In genomic region chr15:10816213-10816621, GRCm38 (mm10) we compare ENCODE assay signal across 18 mouse cellular contexts.
DNase-seq lines count a peak whose midpoint lies in the region; TF ChIP-seq lines count a peak whose summit lies in the region.
"Had no signal": no experiment of that assay in that cellular context is flagged by ENCODE, and none has a peak within 500 bp of the region (broad histone marks: within the 10 kb centered on the region; RNA-seq: fewer than 3 reads in every experiment).

No protein-coding gene starts in this region.

- no peaks in the 10 kb centered on the region for H3K9me3 ChIP-seq in heart, embryonic 10.5 days
- H3K9me3 ChIP-seq: forebrain, embryonic 15.5 days had no signal

- no peak overlapping the region for H3ac ChIP-seq in C2C12 (ENCODE audit: control insufficient read depth, insufficient read length, low read depth)

- H3K36me3 ChIP-seq in heart, embryonic 10.5 days, result no peaks in the 10 kb centered on the region
- H3K36me3 ChIP-seq in C2C12 (ENCODE audit: control insufficient read depth, insufficient read depth), result peaks cover 10% of the 10 kb centered on the region
- H3K36me3 ChIP-seq: forebrain, embryonic 15.5 days had no signal

- intact Hi-C loops in heart, postnatal 14 days (cut with DNase I), result loop anchor here (5.0 kb wide), 1 partner anchor 56 kb away; no protein-coding TSS in a partner anchor
- intact Hi-C loops in left cerebral cortex, adult 2 months (cut with DNase I), result loop anchor here (2.0 to 5.0 kb wide), 3 partner anchors 25 to 104 kb away; partner anchors contain the start of gene Rai14

- H3K27me3 ChIP-seq in heart, embryonic 10.5 days (ENCODE audit: insufficient read depth, poor library complexity, severe bottlenecking), result no peaks in the 10 kb centered on the region
- no peaks in the 10 kb centered on the region for H3K27me3 ChIP-seq in C2C12 (ENCODE audit: control insufficient read depth, insufficient read depth, insufficient read length)
- H3K27me3 ChIP-seq: forebrain, embryonic 15.5 days had no signal

- DNase-seq in heart, embryonic 10.5 days (ENCODE audit: low spot score), result peak; percentile 45
- no peak for DNase-seq in heart, postnatal 14 days
- DNase-seq in 3T3-L1 (ENCODE audit: low read depth, low spot score), result peak; percentile 62
- no peak for DNase-seq in left cerebral cortex, adult 2 months (ENCODE audit: extremely low spot score in 1 of 2, low spot score in 2 of 2)
- DNase-seq in embryo, embryonic 10.5 days (ENCODE audit: low spot score), result no peak
- no peak for DNase-seq in lung, postnatal 14 days
- DNase-seq: cerebellum, adult 11-12 months; cerebellum, postnatal 25 days; gastrocnemius, postnatal 14 days; heart, postnatal 36 days; kidney, adult 18-20 months; kidney, postnatal 14 days; lung, adult 2 months; thymus, adult 18-20 months had no signal

- 70% methylated on average over 3 of the region's 3 CpGs for WGBS in heart, embryonic 10.5 days

- no peak overlapping the region for H3K27ac ChIP-seq in heart, embryonic 10.5 days
- peak overlapping the region; percentile 71; the same call in 1 of the 2 replicates for H3K27ac ChIP-seq in left cerebral cortex, adult 2 months
- H3K27ac ChIP-seq: forebrain, embryonic 15.5 days; hindbrain, postnatal 0 days; macrophage had no signal

- H3K79me3 ChIP-seq in C2C12 (ENCODE audit: low read depth), result peaks cover 4% of the 10 kb centered on the region

- 0 out of 2 replicates have a peak, but pooled peaks cover 10% of the 10 kb centered on the region for H3K4me1 ChIP-seq in heart, embryonic 10.5 days
- H3K4me1 ChIP-seq: forebrain, embryonic 15.5 days had no signal

- no peak overlapping the region for H3K4me3 ChIP-seq in heart, embryonic 10.5 days
- no peak overlapping the region for H3K4me3 ChIP-seq in C2C12 (ENCODE audit: insufficient read depth, poor library complexity, severe bottlenecking)
- no peak overlapping the region for H3K4me3 ChIP-seq in left cerebral cortex, adult 2 months
- H3K4me3 ChIP-seq: forebrain, embryonic 15.5 days had no signal

- no peak for TF ChIP-seq CTCF in C2C12 (IDR thresholded peaks at IDR 0.05; ENCODE audit: control insufficient read depth, insufficient read depth, insufficient read length)
- TF ChIP-seq CTCF in left cerebral cortex, adult 2 months (IDR thresholded peaks at IDR 0.05), result no peak

- H3K79me2 ChIP-seq in C2C12 (ENCODE audit: control insufficient read depth, insufficient read depth), result peaks cover 7% of the 10 kb centered on the region

TF ChIP-seq in C2C12, 6 proteins besides CTCF, POLR2A, EP300 and RAD21:
- TF ChIP-seq MYOD1 (IDR thresholded peaks at IDR 0.05; ENCODE audit: control insufficient read depth, insufficient read length, low read depth) (peak; percentile 44), MYOG (IDR thresholded peaks at IDR 0.05; ENCODE audit: control insufficient read depth, extremely low read depth, insufficient read length) (no peak), FOSL1 (IDR thresholded peaks at IDR 0.05; ENCODE audit: insufficient read depth, low read length, poor library complexity, severe bottlenecking) (peak; percentile 92), USF1 (IDR thresholded peaks at IDR 0.05; ENCODE audit: low read depth) (peak; percentile 38), MAX (IDR thresholded peaks at IDR 0.05) (peak; percentile 61)

Comparison
In these comparisons a context has a peak if more than half of its experiments do, and no peak if none do; other contexts are left out.
1. DNase-seq: peak in heart, embryonic 10.5 days (single experiment) and 3T3-L1 (single experiment); none in heart, postnatal 14 days (0 of 2), left cerebral cortex, adult 2 months (0 of 2), embryo, embryonic 10.5 days (single experiment) and lung, postnatal 14 days (single experiment).